14 mouse cellular contexts compared by ENCODE assay signal in genomic region chr1:23188216-23188615, GRCm38 (mm10).
DNase-seq lines count a peak whose midpoint lies in the region; ATAC-seq lines count a peak whose summit lies in the region.
"Had no signal": no experiment of that assay in that cellular context is flagged by ENCODE, and none has a peak within 500 bp of the region (broad histone marks: within the 10 kb centered on the region; RNA-seq: fewer than 3 reads in every experiment).

No protein-coding gene starts in this region.

- 11% methylated on average over 5 of the region's 5 CpGs for WGBS in lung, embryonic 15.5 days
- WGBS in intestine, embryonic 16.5 days = 50% methylated on average over 5 of the region's 5 CpGs
- WGBS in stomach, embryonic 14.5 days = 50% methylated on average over 5 of the region's 5 CpGs

- no peak for ATAC-seq in lung, embryonic 15.5 days (ENCODE audit: borderline replicate concordance, extremely low read depth, low FRiP score, low TSS enrichment)
- ATAC-seq in intestine, embryonic 16.5 days = no peak
- ATAC-seq in stomach, embryonic 14.5 days (ENCODE audit: insufficient number of reproducible peaks, insufficient read depth, low FRiP score, low read depth) = no peak

- intact Hi-C loops in gastrocnemius, postnatal 36 days (cut with DNase I) = no loop called here

- H3K9ac ChIP-seq in lung, embryonic 15.5 days = no peak overlapping the region
- H3K9ac ChIP-seq in intestine, embryonic 16.5 days (ENCODE audit: low read depth, low read length) = no peak overlapping the region
- no peak overlapping the region for H3K9ac ChIP-seq in stomach, embryonic 14.5 days (replicated peaks; ENCODE audit: low read depth, low read length)
- H3K9ac ChIP-seq: hindbrain, embryonic 14.5 days had no signal

- no peak overlapping the region for H3K4me3 ChIP-seq in lung, embryonic 15.5 days
- no peak overlapping the region for H3K4me3 ChIP-seq in intestine, embryonic 16.5 days (ENCODE audit: low read length)
- no peak overlapping the region for H3K4me3 ChIP-seq in stomach, embryonic 14.5 days (ENCODE audit: low read depth, low read length)

- peak; percentile 3 for DNase-seq in gastrocnemius, adult 18-20 months (ENCODE audit: low spot score)
- DNase-seq in gastrocnemius, postnatal 36 days = no peak
- no peak for DNase-seq in lung, postnatal 25 days (ENCODE audit: low spot score)
- DNase-seq in cerebellum, postnatal 4 days (ENCODE audit: low spot score in 2 of 2) = no peak
- DNase-seq in layer of hippocampus, adult 8-10 months (ENCODE audit: low spot score in 2 of 2) = no peak
- DNase-seq: adrenal gland, postnatal 25 days; cerebellum, adult 2 months; gastrocnemius, postnatal 10 days; layer of hippocampus, adult 9-11 months had no signal

- H3K27ac ChIP-seq in lung, embryonic 15.5 days = peak overlapping the region; percentile 86
- peak overlapping the region; percentile 37; the same call in 1 of the 2 replicates for H3K27ac ChIP-seq in intestine, embryonic 16.5 days (ENCODE audit: low read length)
- no peak overlapping the region for H3K27ac ChIP-seq in stomach, embryonic 14.5 days (ENCODE audit: low read length)
- H3K27ac ChIP-seq: hindbrain, embryonic 14.5 days; macrophage had no signal

- H3K36me3 ChIP-seq in lung, embryonic 15.5 days = no peaks in the 10 kb centered on the region
- no peaks in the 10 kb centered on the region for H3K36me3 ChIP-seq in intestine, embryonic 16.5 days (ENCODE audit: control insufficient read depth, insufficient read depth, low read length)
- H3K36me3 ChIP-seq in stomach, embryonic 14.5 days (ENCODE audit: control insufficient read depth, insufficient read depth, low read length) = no peaks in the 10 kb centered on the region

- H3K9me3 ChIP-seq in lung, embryonic 15.5 days = no peaks in the 10 kb centered on the region
- H3K9me3 ChIP-seq in intestine, embryonic 16.5 days (ENCODE audit: control insufficient read depth, low read length) = no peaks in the 10 kb centered on the region
- H3K9me3 ChIP-seq in stomach, embryonic 14.5 days (ENCODE audit: control insufficient read depth, low read depth, low read length) = no peaks in the 10 kb centered on the region

- H3K27me3 ChIP-seq in lung, embryonic 15.5 days = no peaks in the 10 kb centered on the region
- H3K27me3 ChIP-seq in intestine, embryonic 16.5 days (replicated peaks; ENCODE audit: control insufficient read depth, insufficient read depth, low read length) = no peaks in the 10 kb centered on the region
- H3K27me3 ChIP-seq in stomach, embryonic 14.5 days (ENCODE audit: control insufficient read depth, insufficient read depth, low read length) = no peaks in the 10 kb centered on the region

- peaks cover 12% of the 10 kb centered on the region for H3K4me1 ChIP-seq in lung, embryonic 15.5 days
- H3K4me1 ChIP-seq in intestine, embryonic 16.5 days (ENCODE audit: control insufficient read depth, insufficient read depth, low read length) = peaks cover 2% of the 10 kb centered on the region; the same call in 1 of the 2 replicates
- 0 out of 2 replicates have a peak, but pooled peaks cover 4% of the 10 kb centered on the region for H3K4me1 ChIP-seq in stomach, embryonic 14.5 days (ENCODE audit: control insufficient read depth, insufficient read depth, low read length)

- peak overlapping the region; percentile 13; the same call in 1 of the 2 replicates for H3K4me2 ChIP-seq in lung, embryonic 15.5 days
- H3K4me2 ChIP-seq in intestine, embryonic 16.5 days (ENCODE audit: low read depth, low read length) = no peak overlapping the region
- H3K4me2 ChIP-seq in stomach, embryonic 14.5 days (replicated peaks; ENCODE audit: low read depth, low read length) = 0 out of 2 replicates have a peak overlapping the region, but pooled peaks have one; percentile 10
- H3K4me2 ChIP-seq: hindbrain, embryonic 14.5 days had no signal
